Mouse (Mus musculus) layer of hippocampus, adult 9-11 months (tissue): ENCODE measurements around the gene Thumpd2.
A peak's percentile ranks its signal among the peaks of the same experiment; 100 is the strongest.

Experiments used
- DNase-seq: peaks from one replicate; pipeline ENCODE4 v3.0.0; 2022

Gene Thumpd2

DNA sequence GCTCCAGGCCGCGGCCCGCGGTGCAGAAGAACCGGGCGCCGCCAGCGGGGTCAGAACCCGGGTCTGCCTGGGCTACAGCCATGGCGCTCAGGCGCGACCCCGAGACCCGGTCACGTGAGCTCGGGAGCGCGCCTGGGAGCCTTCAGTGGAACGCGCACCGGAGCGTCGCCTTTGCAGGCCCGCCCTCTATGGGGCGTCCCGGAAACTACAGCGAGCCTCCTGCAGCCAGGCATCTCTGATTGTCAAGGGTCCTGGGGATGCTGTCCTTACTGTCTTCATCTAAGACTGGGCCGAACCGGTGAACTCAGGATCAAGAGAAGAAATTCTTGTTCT lies at the start of gene Thumpd2:
Gene Thumpd2, minus strand, starts transcription at position 104 of the 333 bp plus-strand sequence.
- peak; percentile 86 for DNase-seq

DNA sequence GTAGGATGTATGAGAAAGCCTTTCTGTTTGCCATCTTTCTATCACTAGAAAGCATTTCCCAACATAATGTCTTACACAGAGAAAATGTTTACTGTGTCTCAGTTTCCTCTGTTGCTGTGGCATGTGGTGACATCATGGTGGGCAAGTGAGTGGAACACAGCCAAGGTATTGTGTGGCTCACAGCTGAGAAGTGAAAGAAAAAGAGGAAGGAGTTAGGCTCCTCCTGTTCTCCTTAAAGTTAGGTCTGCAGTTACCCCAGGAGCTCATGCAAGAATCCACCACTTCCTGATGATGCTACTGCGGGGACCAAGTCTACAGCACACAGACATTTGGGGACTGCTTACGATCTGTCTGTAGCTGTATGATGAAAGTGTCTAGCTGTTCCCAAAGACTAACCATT lies 39.4 kb upstream of the Thumpd2 start:
- peak; percentile 81 for DNase-seq

DNA sequence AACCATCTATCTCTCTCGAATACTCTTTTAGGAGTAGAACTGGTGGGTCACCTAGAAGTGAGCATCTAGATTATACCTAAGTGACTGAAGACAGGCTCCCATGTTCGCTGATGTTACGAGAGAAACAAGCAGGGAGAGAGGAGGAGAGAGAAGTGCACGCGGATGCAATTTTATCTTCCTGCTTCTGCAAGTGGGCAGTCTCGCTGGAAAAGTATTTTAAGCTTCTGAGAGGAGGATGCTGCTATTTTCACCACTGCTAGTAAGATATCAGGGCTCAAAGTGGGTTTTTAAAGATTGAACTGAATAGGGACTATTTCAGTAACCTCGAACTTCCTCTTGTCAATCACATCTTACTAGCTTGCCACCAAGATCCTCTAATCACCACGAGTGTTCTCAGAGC lies 38.0 kb upstream of the Thumpd2 start:
- DNase-seq, result peak; percentile 33

DNA sequence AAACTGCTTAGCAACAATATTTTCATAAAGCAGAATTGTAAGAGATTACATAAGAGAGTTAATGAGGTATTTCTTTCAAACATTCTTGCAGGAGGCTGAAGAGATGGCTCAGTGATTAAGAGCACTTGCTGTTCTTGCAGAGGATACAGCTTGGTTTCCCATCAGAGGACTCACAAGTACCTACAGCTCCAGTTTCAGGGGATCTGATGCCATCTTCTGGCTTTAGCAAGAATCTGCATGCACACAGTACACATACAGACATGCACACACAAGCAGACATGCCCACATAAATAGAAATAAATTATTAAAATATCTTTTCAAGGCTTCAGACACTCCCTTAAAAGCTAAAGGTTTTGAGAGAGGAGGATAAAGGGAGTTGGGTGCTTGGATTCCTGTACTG lies 33.6 kb upstream of the Thumpd2 start:
- DNase-seq, result no peak

DNA sequence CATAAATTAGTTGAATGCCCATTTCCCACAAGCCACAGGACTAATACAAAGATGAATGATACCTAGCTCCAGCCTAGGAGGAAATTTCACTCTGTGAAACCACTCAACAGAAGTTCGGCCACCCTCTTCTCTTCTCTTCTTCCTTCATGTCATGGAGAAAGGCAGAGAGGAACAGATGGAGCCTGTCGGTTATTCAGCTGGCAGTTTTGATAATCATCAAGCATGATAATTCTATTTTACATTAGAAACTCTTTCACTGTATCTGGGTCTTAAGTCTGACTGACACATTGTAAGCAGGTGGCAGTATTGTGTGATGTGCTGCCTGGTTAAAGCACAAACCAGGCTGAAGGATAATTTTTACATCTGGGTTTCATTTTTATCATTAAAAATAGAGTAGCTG lies 31.6 kb upstream of the Thumpd2 start:
- no peak for DNase-seq

DNA sequence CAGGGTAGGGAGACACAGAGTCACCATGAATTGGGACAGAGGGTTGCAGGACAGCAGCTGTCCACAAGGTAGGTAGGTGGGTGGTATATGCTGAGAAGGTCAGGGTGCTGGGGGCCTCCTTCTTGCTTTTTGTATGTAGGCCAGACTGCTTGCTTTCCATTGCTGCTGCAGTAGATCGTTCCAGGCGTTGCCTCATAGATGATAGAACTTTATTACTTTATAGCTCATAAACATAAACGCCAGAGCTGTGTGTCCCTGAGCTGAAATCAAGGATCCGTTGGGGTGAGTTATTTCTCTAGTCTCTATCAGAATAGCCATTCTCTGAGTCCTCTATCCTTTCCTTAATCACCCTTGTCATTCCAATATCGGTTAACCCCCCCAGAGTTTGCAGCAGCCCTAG lies 27.9 kb upstream of the Thumpd2 start:
- DNase-seq, result no peak

DNA sequence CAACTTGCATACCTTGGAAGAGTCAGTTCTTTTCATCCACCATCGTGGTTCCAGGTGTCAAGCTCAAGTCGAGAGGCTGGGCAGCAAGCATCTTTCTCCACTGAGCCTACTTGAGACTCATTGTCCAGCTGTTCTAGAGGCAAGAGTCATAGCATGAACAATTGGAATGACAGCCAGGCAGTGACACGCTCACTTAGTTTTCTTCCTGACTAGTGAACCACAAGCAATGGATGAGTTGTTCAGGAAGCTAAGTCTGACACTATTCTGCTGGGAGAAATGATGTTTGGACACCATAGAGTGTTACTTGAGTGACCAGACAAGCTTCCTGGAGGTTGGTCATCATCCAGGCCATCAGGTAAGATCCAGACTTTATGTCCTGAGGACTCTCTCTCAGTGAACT lies 24.0 kb upstream of the Thumpd2 start:
- no peak for DNase-seq

DNA sequence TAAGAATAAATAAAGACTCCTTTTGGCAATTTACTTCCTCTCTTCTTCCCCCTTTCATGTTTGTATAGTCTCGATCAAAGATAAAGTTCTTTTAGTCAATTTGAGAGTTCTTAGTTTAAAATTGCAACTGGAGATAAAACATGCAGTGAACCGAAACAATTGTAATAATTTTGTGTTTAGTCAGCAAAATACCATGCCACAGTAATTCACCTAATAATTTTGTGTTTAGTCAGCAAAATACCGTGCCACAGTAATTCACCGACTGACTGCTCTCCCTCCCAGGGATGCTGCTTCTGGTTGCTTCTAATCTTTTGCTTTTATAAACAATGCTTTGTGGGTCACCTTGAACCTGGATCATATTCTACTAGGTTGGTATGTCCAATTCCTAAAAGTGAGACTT lies 22.9 kb upstream of the Thumpd2 start:
- DNase-seq, result no peak

DNA sequence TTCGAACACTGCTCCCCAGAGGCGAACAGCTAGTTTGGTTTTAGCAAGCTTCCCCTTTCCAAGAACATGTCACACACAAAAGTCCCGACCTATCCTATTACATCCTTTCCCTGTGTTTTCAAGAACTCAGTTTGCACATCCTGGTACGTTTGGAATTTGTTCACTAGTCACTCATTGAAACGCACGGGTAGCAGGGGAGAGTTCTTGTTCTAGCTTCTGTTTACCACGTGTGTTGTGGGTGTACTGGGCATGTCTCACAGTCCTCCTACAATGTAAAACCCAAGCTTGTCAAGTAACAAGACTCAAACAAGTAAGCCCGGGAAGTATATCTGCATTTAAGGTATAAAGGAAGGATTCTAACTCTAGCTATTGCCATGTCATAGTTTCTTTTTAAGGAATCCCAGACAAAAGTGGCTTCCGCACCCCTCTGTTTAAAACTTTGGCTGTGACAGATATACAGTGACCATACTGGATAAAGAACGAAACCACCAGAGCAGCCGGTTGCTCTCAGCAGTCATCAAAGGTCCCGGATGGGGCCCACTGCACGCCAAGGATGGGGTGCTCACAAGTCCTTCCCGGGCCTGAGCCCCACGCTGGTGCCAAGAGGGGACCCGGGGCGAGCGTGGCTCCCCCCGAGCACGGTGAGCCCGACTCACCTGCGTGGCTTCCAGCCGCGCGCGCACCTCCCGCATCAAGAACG lies 453 bp downstream of the Thumpd2 start:
- peak; percentile 24 for DNase-seq

DNA sequence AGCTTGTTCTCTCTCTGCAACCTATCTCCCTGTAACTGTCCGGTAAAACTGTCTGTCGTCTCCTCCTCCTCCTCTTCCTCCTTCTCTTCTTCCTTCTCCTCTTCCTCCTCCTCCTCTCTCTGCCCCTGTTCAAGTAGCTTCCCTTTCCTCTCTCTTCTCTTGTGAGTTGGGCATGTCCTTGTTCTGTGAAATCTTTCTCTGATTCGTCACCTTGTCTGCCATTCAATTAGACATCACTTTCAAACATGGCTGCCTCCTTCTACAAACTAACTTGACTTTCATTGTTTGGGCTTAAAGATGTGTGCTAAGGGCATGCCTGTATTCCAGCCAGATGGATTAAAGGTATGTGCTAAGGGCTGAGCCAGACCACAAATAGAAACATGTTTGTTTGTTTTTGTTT lies 1.5 kb downstream of the Thumpd2 start:
- DNase-seq, result no peak

DNA sequence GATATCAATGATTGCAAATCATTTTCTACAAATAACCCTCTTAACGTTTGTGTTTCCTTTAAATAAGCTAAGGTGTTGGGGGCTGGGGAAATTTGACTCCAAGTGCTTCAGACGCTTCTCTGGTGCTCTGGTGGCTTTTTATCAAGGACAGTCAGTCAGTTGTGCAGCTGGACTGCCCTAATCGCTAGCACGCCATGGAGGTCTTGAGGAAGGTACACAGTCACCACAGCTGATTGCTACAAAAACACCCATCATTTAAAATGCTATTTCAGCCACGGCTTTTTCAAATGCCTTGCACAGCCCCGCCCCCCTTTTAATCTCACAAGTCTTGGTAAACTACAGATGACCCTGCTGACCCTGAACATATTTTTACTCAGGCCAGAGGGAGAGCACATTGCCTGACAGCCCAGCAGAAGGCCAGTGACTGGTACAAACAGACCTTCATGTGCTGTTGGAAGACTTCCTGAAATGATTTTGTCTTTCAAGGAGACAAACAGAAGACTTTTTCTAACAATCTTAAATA lies 2.5 kb downstream of the Thumpd2 start:
- no peak for DNase-seq

DNA sequence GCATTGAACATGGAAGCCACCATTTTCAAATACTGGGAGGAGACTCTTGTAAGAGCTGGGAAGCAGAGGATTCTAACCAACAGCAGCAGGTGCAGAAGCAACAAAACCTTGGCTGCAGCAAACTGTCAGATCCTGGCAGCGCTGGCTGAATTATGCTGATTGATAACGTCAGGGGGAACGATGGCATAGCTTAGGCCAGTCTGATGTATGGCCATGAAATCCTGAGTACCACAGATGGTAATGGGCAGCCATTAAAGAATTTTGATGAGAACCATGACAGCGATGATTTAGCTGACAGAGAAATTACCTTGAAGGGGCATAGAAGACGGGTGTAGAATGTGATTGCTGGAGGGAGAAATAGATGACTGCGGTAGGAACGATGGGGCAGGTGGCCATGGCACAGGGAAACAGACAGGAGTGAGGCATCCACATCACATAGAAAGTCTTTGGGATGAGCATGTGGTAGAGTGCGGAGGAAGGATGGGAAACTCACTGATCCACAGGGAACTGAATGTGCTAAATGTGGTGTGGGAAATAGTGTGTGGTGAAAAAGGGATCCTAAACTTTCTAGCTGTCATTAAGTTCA lies 8.0 kb downstream of the Thumpd2 start:
- no peak for DNase-seq

DNA sequence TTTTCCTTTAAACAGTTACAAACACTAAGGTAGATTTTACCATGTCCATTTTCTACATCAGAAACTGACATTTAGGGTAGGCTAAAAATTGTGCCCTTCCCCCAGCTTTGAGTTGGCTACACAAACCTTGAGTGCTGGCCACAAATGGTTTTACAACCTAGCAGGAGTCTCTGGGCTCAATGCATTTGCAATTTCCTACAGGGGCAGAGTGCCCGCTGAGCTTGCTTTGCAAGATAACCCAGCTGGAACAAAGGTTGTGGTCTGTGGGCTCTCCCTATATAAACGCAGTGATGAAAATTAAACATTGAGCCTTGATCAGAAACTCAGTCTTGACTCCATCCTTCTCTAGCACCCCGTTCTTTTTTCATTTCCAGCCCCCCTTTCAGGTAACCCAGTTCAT lies 8.8 kb downstream of the Thumpd2 start:
- no peak for DNase-seq

DNA sequence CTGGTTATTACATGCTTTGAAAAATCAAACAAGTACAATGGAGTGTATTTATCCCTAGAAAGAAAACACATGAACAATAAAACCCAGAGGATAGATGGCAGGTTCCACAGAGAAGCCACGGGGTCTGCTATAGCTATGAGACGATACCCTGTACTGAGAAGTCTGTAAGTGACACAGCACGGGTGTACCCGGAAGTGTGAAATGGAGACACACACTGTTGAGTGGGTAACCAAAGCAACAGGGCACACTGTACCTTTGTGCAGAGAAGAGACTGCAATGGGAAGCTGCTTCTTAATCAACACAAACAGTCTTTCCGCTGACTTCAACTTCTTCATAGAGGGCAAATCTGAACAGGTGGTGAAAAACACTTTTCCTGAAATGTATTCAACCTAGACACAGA lies 9.4 kb downstream of the Thumpd2 start:
- no peak for DNase-seq

DNA sequence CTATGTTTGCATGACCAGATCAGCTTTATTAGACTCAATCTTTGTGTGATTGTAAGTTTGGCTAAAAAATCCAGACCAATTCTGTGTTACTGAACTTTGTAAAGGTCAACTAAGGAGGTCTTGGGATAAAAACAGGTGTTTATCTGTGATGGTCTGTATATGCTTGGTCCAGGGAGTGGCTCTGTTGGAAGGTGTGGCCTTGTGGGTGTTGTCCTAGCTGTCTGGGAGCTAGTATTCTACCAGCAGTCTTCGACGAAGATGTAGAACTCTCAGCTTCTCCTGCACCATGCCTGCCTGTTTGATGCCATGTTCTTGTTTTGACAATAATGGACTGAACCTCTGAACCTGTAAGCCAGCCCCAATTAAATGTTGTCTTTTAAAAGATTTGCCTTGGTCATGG lies 11.6 kb downstream of the Thumpd2 start:
- DNase-seq, result no peak

DNA sequence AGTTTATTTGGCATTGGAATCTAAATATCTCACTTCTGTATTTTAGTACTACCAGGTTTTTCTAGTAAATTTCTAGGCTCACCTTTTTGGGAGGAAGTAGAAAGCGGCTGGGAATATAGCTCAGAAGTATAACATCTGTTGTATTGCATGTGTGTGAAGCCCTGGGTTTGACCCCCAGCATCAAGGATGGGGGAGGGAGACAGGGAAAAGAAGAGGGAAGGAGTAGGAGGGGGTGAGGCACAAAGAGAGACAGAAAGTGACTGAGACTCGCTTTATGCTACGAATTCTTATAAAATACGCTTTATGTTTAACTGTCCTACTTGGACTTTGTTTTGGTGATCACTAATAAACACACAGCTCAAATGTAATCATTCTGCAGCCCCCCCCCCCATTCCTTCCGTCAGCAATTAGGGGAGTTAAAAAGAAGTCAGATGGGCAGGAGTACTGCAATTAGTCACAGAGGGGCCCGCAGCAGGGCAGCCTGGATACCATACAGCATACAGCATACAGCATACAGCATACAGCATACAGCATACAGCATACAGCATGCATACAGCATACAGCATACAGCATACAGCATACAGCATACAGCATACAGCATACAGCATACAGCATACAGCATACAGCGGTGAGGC lies 16.8 kb downstream of the Thumpd2 start:
- no peak for DNase-seq

DNA sequence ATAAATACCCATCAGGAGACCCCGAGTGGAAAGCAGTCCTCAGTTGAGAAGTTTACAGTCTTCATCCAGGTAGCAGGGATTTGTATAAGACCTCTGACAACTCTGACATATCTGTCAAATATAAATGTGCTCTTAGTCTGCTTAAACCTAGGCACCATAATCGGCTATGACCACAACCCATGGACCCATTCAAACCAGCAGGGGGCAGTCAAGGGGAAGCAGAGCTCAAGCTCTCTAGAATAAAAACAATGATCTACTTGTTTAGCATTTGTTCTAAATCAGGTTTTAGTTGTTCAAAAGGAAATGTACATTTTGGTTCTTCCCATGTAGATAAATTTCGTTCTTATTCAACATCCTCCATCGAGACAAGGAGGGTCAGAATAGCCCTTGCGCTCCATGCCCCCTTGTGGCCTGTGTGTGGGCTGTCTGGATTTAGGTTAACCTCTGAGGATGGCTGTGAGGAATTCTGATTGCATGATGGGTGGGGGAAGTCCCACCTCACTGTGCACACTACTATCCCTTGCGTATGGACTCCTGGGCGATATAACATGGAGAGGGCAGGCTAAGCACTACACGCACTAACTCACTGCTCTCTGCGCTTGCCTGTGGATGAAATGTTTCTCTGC lies 19.2 kb downstream of the Thumpd2 start:
- DNase-seq, result no peak

DNA sequence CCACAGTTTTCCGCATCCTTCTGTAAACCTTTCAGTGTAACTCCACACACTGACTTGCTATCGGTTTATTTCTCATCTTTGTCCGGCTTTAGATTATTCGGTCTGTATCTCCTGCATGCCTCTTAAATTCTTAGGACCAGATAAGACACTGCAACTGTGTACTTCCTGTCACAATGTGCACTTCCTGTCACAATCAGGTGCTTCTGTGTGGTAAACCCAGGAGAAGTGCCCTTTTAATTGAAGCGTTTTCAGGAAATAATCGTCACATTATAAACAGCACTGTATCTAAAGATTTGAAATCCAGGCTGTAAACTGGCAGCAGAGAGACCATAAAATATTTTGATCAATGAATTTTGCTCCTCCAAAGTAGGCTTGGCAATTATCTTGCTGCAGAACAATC lies 19.8 kb downstream of the Thumpd2 start:
- DNase-seq, result no peak

DNA sequence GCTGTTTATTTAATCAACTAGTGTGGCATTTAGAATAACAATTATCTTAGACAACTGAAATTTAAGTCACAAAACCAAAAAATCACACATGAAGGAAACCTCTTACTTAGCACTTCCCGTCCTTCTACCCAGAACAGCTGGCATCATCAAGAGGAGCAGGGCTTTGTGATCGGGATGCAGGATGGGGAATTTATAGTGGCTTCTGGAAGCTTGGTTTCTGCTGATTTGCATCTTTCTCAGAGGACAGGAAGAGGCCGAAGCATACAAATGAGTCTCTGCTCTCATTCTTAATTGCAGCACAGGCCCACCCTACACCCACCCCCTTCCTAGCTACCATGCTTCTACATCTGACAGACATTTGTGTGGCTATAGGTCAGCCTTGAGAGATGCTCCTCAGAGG lies 20.5 kb downstream of the Thumpd2 start:
- no peak for DNase-seq

DNA sequence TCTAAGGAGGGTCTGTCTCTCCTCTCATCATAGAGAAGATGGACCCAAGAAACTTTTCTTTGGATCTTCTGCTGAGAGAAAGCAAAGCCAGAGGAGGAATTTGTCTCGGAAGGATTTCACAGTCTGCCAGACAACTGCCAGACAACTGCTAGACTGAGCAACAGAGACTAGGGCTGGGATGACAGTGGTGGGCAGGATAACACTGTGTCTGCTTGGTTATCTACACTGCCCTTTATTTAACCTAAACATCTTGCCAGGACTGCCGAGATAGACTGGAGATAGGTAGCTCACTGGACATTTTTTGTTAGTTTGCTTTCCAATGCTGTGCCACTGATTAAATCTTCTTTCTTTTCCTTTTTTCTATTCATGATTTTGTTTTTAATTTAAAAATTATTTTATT lies 23.2 kb downstream of the Thumpd2 start:
- DNase-seq, result no peak

DNA sequence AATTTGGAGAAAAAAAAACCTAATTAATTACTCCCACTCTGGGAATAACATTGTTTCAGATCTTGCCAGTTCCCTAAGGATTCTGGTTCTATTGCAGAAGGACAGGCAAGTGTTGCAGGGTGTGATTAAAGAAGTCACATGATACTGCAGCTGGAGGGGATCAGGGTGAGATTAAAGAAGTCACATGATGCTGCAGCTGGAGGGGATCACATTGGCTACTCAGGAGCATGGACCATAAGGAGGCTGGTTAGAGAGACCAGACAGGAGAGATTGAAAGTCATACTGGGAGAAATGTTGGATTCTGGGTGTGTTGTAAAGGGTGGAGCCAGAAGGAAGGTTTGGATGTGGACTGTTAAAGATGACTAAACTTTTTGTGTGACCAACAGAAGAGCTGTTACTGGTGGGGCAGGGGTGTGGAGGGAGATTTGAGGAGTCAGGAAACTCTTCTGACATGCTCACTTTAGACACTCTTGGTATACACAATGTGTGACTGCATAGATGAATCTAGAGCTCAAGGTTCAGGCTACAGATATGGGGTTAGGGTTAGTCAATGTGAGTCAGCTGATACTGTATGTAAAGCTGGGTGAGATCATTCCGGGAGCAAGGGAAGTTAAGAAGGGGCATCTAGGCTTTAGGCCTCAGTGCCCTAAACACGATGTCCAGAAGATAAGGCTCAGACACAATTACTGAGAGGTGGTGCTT lies 26.0 kb downstream of the Thumpd2 start:
- DNase-seq, result no peak

DNA sequence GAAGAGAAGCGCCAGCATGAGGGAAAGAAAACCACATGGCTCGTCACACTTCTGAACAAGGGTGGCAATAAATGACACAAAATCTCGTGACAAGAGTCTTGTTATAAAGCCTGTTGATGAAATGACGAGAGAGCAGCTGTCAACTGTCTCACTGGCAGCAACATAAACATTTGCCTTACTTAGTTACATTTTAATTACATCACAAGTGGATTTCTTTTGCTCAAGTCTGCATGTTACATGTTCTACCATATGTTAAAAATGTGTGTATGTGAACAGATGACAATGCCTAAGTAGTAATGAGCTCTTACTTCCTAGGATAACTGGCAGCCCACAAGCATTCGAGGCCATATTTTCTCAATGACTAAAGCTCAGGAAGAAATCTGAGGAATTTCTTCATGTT lies 29.5 kb downstream of the Thumpd2 start:
- no peak for DNase-seq

DNA sequence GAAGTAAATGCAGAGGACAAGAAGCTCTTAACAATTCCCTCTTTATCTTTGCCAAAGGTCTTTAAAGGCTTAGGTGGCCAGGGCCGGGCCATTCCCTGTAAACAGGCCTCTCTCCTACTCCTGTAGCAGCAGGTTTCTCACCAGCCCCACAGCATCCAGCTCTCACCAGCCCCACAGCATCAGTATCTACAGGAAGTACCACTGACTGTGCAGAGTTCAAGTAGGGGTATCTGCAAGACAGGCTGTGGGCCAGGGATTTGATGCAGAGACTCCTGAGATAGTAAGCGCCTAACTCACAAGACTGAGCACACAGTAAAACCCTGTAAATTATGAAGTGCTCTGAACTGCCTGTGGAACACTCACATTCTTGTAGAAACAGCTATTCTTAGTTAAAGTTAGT lies 31.9 kb downstream of the Thumpd2 start:
- no peak for DNase-seq
